Mouse (Mus musculus) hindbrain, embryonic 10.5 days (tissue): ENCODE measurements around the gene Ifnar2. TPM values are rescaled to one million over a fixed set of nuclear protein-coding genes. Genes with fewer than 3 reads are reported as not detected.
A peak's percentile ranks its signal among the peaks of the same experiment; 100 is the strongest.

ENCODE experiments used
- DNase-seq: peaks from one replicate; pipeline ENCODE4 v3.0.0-alpha.2; 2017; ENCODE audit warnings: low spot score
- H3K27ac ChIP-seq: fragments of 300-500 bp; sonication (generic); 2 replicates; pipeline ENCODE4 v1.5.1; 2016; ENCODE audit warnings: mild to moderate bottlenecking, moderate library complexity
- H3K27me3 ChIP-seq: fragments of 300-500 bp; sonication (generic); 2 replicates; pipeline ENCODE4 v1.6.1; 2016; ENCODE audit warnings: mild to moderate bottlenecking; ENCODE audit not compliant: poor library complexity, insufficient read depth, severe bottlenecking
- H3K36me3 ChIP-seq: fragments of 300-500 bp; sonication (generic); 2 replicates; pipeline ENCODE4 v1.6.1; 2016; ENCODE audit warnings: mild to moderate bottlenecking, moderate library complexity
- H3K4me1 ChIP-seq: fragments of 300-500 bp; sonication (generic); replicated peaks from 2 replicates; pipeline ENCODE4 v1.6.1; 2016; ENCODE audit warnings: mild to moderate bottlenecking
- H3K4me3 ChIP-seq: fragments of 300-500 bp; sonication (generic); 2 replicates; pipeline ENCODE4 v1.5.1; 2016; ENCODE audit warnings: mild to moderate bottlenecking, moderate library complexity
- H3K9me3 ChIP-seq: fragments of 300-500 bp; sonication (generic); 2 replicates; pipeline ENCODE4 v1.6.1; 2016; ENCODE audit warnings: mild to moderate bottlenecking, moderate library complexity
- WGBS: fragments of 180-500 bp; shearing (Covaris S2); methylation state at CpG from one replicate; pipeline ENCODE4 v1.1.7; 2016; 5-methylcytosine and 5-hydroxymethylcytosine counted together
- polyA plus RNA-seq: library from polyadenylated mRNA; unstranded; fragments of >200 nt; fragmentation: Nextera tagmentation; extraction: Ambion mirVana; gene quantifications from 2 replicates; pipeline ENCODE4 v1.2.1, GENCODE M21; 2016

The Ifnar2 gene
- polyA plus RNA-seq = 27.8 and 29.3 TPM in 2 replicates

GRCm38 (mm10) chr16:91372577-91373472 lies at the start of gene Ifnar2:
Gene Ifnar2, plus strand, starts transcription at chr16:91372783.
- Histone ChIP-seq H3K4me3 (peak within 1 kb of the TSS; percentile 91), H3K36me3 (peaks cover 19% of the 10 kb centered on the region; the same call in 1 of the 2 replicates), H3K27ac (peak within 1 kb of the TSS; percentile 98), H3K9me3 (no peaks in the 10 kb centered on the region), H3K27me3 (no peaks in the 10 kb centered on the region), H3K4me1 (peaks cover 18% of the 10 kb centered on the region)
- peak; percentile 81 for DNase-seq
- WGBS = under 1% methylated on average over 62 of the region's 62 CpGs

DNA sequence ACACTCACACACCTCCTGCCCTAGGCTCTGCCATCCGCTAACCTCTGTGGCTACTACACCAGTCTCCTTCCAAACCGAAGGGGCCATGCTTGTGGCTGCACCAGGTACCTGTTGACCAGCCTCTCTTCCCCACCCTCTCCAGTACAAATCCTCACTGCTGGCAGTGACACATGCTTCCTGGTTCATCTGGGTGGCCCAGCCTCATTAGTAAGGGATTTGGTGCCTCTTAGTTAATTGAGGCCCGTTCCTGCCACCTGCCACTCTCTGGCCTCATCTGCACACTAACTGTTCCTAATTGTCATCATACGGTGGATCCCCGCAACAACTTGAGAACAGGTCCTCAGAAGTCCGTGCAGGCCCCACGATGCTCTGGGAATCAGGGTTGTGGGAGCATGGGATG lies 45.0 kb upstream of the Ifnar2 start:
- DNase-seq = no peak
- Histone ChIP-seq H3K27ac (no peak overlapping the region), H3K27me3 (peaks cover 94% of the 10 kb centered on the region), H3K36me3 (no peaks in the 10 kb centered on the region), H3K4me1 (peaks cover 17% of the 10 kb centered on the region), H3K9me3 (no peaks in the 10 kb centered on the region), H3K4me3 (no peak overlapping the region)
- 72% methylated on average over 7 of the region's 7 CpGs for WGBS

- DNase-seq = no peak
- WGBS = 78% methylated on average over 19 of the region's 19 CpGs
Observed at GRCm38 (mm10) chr16:91328922-91329321, 43.7 kb upstream of the Ifnar2 start.

DNA sequence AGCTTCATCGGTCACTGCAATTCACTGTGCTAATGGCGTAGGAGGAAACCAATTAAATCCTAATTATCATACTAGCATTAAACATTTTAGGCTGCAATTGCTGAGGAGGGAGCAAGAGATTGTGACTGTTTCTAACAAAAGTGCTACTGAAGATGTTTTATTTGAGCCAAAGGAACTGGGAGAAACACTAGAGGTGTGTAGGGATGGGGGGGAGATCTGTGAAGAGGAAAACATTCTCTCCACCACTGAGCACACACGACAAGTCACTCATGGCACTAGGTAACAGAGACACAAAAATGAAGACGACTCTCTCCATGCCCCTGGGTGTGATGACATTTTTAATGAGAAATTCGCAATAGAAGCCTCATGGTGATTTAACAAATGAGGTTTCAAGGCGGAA lies 42.1 kb upstream of the Ifnar2 start:
- peaks cover 79% of the 10 kb centered on the region for H3K27me3 ChIP-seq
- H3K36me3 ChIP-seq = no peaks in the 10 kb centered on the region
- no peaks in the 10 kb centered on the region for H3K9me3 ChIP-seq
- no peak for DNase-seq
- no peak overlapping the region for H3K4me3 ChIP-seq
- H3K27ac ChIP-seq = no peak overlapping the region
- WGBS = 84% methylated on average over 6 of the region's 6 CpGs
- H3K4me1 ChIP-seq = peaks cover 43% of the 10 kb centered on the region

More at GRCm38 (mm10) chr16:91328922-91329321, 43.7 kb upstream of the Ifnar2 start:
- Histone ChIP-seq H3K36me3 (no peaks in the 10 kb centered on the region), H3K27me3 (peaks cover 90% of the 10 kb centered on the region), H3K4me3 (no peak overlapping the region), H3K27ac (no peak overlapping the region), H3K9me3 (no peaks in the 10 kb centered on the region), H3K4me1 (peaks cover 29% of the 10 kb centered on the region)

DNA sequence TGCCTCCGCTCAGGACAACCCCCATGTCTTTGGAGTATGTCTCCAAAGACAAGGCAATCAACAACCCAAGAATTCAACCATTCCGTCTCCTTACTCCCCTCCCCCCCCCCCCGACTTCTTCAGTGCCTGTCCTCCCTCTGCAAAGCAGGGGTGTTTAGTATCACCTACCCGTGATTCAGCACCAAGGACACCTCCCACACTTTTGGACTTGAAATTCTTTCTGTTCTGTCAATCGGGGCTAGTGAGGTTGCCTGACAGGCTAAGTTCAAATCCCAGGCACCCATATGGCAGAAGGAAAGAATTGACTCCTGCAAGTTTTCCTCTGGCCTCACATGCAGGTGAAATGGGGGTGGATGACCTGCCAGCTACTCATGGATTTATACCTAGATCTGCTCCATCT lies 41.4 kb upstream of the Ifnar2 start:
- Histone ChIP-seq H3K27me3 (peaks cover 81% of the 10 kb centered on the region), H3K4me3 (no peak overlapping the region), H3K36me3 (no peaks in the 10 kb centered on the region), H3K4me1 (peaks cover 43% of the 10 kb centered on the region), H3K27ac (no peak overlapping the region), H3K9me3 (no peaks in the 10 kb centered on the region)
- WGBS = 51% methylated on average over 5 of the region's 5 CpGs
- DNase-seq = no peak

DNA sequence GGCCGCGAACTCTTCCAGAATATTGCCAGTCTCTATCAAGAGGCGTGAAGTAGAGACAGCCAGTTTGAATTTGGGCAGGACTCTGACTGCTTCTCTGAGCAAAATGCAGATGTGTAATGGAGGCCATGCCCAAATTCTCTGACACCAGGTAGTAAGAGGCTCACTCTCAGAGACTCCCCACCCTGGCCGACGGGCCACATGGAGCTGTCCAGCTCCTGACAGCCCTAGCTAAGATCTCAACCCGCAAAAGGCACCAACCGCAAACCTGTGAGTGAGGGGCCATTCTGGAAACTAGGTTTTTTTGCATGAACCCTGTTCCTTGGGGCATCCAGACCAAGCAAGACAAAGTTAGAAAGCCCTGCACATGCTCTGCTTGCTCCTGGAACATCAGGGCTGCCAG lies 39.7 kb upstream of the Ifnar2 start:
- no peak overlapping the region for H3K27ac ChIP-seq
- peaks cover 81% of the 10 kb centered on the region for H3K27me3 ChIP-seq
- WGBS = 61% methylated on average over 7 of the region's 7 CpGs
- peaks cover 44% of the 10 kb centered on the region for H3K4me1 ChIP-seq
- DNase-seq = no peak
- no peaks in the 10 kb centered on the region for H3K36me3 ChIP-seq
- no peaks in the 10 kb centered on the region for H3K9me3 ChIP-seq
- H3K4me3 ChIP-seq = no peak overlapping the region

- peak overlapping the region; percentile 77 for H3K27ac ChIP-seq
- DNase-seq = peak; percentile 78
- WGBS = 15% methylated on average over 10 of the region's 10 CpGs
- H3K27me3 ChIP-seq = peaks cover 69% of the 10 kb centered on the region
- peak overlapping the region; percentile 9; the same call in 1 of the 2 replicates for H3K4me3 ChIP-seq
- peaks cover 39% of the 10 kb centered on the region for H3K4me1 ChIP-seq
- no peaks in the 10 kb centered on the region for H3K9me3 ChIP-seq
- no peaks in the 10 kb centered on the region for H3K36me3 ChIP-seq
Observed at GRCm38 (mm10) chr16:91334190-91334893, 38.2 kb upstream of the Ifnar2 start.

DNA sequence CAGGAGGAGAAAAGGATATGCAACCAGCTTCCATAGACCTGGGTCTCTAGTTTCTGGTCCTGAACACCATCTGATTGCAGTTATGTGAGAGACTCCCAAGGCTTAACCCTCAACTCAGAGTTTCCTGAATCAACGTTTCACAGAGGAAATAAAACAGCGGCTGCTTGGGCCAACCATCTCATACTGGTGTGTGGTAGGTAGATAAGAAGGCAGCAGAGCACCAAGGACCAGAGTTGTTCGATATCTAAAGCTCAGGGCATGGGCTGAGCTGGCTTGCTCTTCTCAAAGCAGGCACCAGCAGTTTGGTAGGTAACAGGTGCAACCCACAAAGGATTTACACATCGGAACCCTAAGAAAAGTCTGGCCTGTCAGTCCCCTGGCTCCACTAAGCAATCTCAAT lies 35.8 kb upstream of the Ifnar2 start:
- no peaks in the 10 kb centered on the region for H3K36me3 ChIP-seq
- peak overlapping the region; percentile 64; the same call in 1 of the 2 replicates for H3K27ac ChIP-seq
- 85% methylated on average over 4 of the region's 4 CpGs for WGBS
- peaks cover 39% of the 10 kb centered on the region for H3K4me1 ChIP-seq
- H3K4me3 ChIP-seq = no peak overlapping the region
- no peak for DNase-seq
- H3K9me3 ChIP-seq = no peaks in the 10 kb centered on the region
- peaks cover 67% of the 10 kb centered on the region for H3K27me3 ChIP-seq

GRCm38 (mm10) chr16:91337480-91337879 lies 35.1 kb upstream of the Ifnar2 start:
- H3K9me3 ChIP-seq = no peaks in the 10 kb centered on the region
- no peaks in the 10 kb centered on the region for H3K36me3 ChIP-seq
- no peak overlapping the region for H3K4me3 ChIP-seq
- H3K27me3 ChIP-seq = peaks cover 63% of the 10 kb centered on the region
- H3K4me1 ChIP-seq = peaks cover 39% of the 10 kb centered on the region
- WGBS = 49% methylated on average over 5 of the region's 5 CpGs
- peak; percentile 20 for DNase-seq
- peak overlapping the region; percentile 64 for H3K27ac ChIP-seq

DNA sequence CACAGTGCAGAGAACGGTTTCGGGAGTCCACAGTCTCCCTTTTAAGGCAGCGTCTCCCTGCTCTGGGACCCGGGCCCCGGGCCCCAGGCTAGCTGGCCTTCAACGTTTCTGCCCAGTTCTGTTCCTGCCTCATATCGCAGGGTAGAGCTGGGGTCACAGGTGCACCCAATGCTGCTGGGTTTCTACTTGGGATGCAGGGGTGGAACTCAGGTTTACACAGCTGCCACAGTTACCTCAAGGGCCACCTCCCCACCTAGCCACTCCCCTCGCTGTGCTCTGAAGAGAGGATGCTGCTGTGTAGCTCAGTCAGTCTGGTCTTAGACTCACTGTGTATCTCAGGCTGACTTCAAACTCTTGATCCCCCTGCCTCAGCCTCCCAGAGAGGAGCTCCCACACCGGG lies 26.1 kb upstream of the Ifnar2 start:
- WGBS = 75% methylated on average over 9 of the region's 9 CpGs
- no peak overlapping the region for H3K27ac ChIP-seq
- H3K27me3 ChIP-seq = peaks cover 69% of the 10 kb centered on the region

GRCm38 (mm10) chr16:91347491-91348263 lies 24.9 kb upstream of the Ifnar2 start:
- Histone ChIP-seq H3K4me3 (no peak overlapping the region), H3K27ac (no peak overlapping the region), H3K9me3 (no peaks in the 10 kb centered on the region), H3K36me3 (no peaks in the 10 kb centered on the region), H3K4me1 (peaks cover 13% of the 10 kb centered on the region), H3K27me3 (peaks cover 78% of the 10 kb centered on the region)
- no peak for DNase-seq
- 68% methylated on average over 20 of the region's 20 CpGs for WGBS

More for the DNA sequence above, 26.1 kb upstream of the Ifnar2 start:
- DNase-seq = no peak
- Histone ChIP-seq H3K4me3 (no peak overlapping the region), H3K36me3 (no peaks in the 10 kb centered on the region), H3K9me3 (no peaks in the 10 kb centered on the region), H3K4me1 (peaks cover 13% of the 10 kb centered on the region)

DNA sequence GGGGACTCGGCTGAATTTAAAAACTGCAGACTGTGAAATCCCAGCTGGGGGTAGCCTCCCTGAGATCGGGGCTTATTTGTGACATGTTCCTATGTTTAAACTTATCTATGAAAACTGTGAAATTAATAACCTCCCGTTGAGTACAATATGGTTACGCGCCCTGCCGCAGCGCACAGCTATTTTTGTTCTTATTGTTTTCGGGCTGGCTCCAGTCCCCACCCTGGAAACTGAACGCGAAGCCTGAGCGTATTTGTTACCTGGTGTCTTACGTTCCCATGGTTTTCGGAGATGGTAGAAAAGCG lies 24.4 kb upstream of the Ifnar2 start:
- no peak overlapping the region for H3K27ac ChIP-seq
- DNase-seq = no peak
- peaks cover 83% of the 10 kb centered on the region for H3K27me3 ChIP-seq
- 68% methylated on average over 14 of the region's 14 CpGs for WGBS
- H3K36me3 ChIP-seq = no peaks in the 10 kb centered on the region
- H3K4me3 ChIP-seq = no peak overlapping the region
- peaks cover 13% of the 10 kb centered on the region for H3K4me1 ChIP-seq
- H3K9me3 ChIP-seq = no peaks in the 10 kb centered on the region
